8 mouse cellular contexts compared by ENCODE assay signal in the genomic region with DNA sequence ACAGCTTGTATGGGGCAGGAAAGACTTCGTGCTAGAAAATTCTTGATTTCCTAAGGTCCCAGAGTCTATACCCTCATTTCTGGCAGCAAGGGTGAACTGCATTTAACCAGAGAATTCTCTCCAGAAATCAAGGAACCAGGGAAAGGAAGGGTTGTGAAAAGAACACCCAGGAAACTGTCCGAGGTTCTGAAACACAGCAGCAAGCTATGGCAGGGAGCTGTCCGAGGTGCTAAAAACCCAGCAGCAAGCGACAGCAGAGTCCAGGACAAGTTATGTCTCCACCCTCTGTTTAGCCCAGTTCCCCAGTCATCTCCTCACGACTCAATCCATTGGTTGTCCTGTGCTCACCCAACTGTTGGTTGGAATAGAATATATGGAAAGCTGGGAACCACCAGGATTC.
DNase-seq lines count a peak whose midpoint lies in the region; ATAC-seq and TF ChIP-seq lines count a peak whose summit lies in the region.

No protein-coding gene starts in this region.

- no peak for TF ChIP-seq POLR2A in brain, embryonic 14.5 days (IDR thresholded peaks at IDR 0.05; ENCODE audit: borderline replicate concordance, extremely low read depth, insufficient read depth, insufficient read length, poor library complexity, severe bottlenecking)

- TF ChIP-seq CTCF in intestine, postnatal 0 days (IDR thresholded peaks at IDR 0.05; ENCODE audit: low read depth): no peak
- TF ChIP-seq CTCF in brain, embryonic 14.5 days (IDR thresholded peaks at IDR 0.05; ENCODE audit: borderline replicate concordance, extremely low read depth, insufficient read depth, insufficient read length): no peak
- TF ChIP-seq CTCF in hindbrain, postnatal 0 days (IDR thresholded peaks at IDR 0.05; ENCODE audit: low read depth): no peak

- DNase-seq in intestine, embryonic 14.5 days (ENCODE audit: low spot score): peak; percentile 95
- peak; percentile 79 for DNase-seq in ES-E14 (ENCODE audit: low read depth, low spot score)
- peak; percentile 77 for DNase-seq in brain, embryonic 14.5 days (ENCODE audit: low read depth)
- peak; percentile 76 for DNase-seq in hindbrain, postnatal 0 days (ENCODE audit: low spot score)
- peak; percentile 84 for DNase-seq in lung, postnatal 14 days
- peak; percentile 76 for DNase-seq in thymus, postnatal 4 days

- no peaks in the 10 kb centered on the region for H3K9me3 ChIP-seq in intestine, embryonic 14.5 days (ENCODE audit: control insufficient read depth, low read length)
- H3K9me3 ChIP-seq in intestine, postnatal 0 days (ENCODE audit: control insufficient read depth): no peaks in the 10 kb centered on the region
- no peaks in the 10 kb centered on the region for H3K9me3 ChIP-seq in ES-E14 (ENCODE audit: control insufficient read depth, insufficient read depth, low read depth, low read length)
- no peaks in the 10 kb centered on the region for H3K9me3 ChIP-seq in hindbrain, postnatal 0 days (ENCODE audit: low read length)

- no peak overlapping the region for H3K4me3 ChIP-seq in intestine, embryonic 14.5 days (ENCODE audit: low read depth, low read length)
- H3K4me3 ChIP-seq in intestine, postnatal 0 days (ENCODE audit: low read depth, low read length): no peak overlapping the region
- no peak overlapping the region for H3K4me3 ChIP-seq in ES-E14 (ENCODE audit: insufficient read depth in 1 of 2, low read depth in 1 of 2, low read length in 2 of 2, poor library complexity in 1 of 2, severe bottlenecking in 1 of 2)
- no peak overlapping the region for H3K4me3 ChIP-seq in hindbrain, postnatal 0 days (ENCODE audit: low read length)

- H3K9ac ChIP-seq in intestine, embryonic 14.5 days (ENCODE audit: low read length): no peak overlapping the region
- H3K9ac ChIP-seq in intestine, postnatal 0 days (ENCODE audit: low read depth, low read length): no peak overlapping the region
- no peak overlapping the region for H3K9ac ChIP-seq in ES-E14 (ENCODE audit: insufficient read depth, low read depth, low read length, poor library complexity, severe bottlenecking)
- no peak overlapping the region for H3K9ac ChIP-seq in hindbrain, postnatal 0 days (replicated peaks; ENCODE audit: low read length)

- no peaks in the 10 kb centered on the region for H3K27me3 ChIP-seq in intestine, embryonic 14.5 days (replicated peaks; ENCODE audit: control insufficient read depth, insufficient read depth, low read length)
- H3K27me3 ChIP-seq in intestine, postnatal 0 days (replicated peaks; ENCODE audit: control insufficient read depth, insufficient read depth, low read length): no peaks in the 10 kb centered on the region
- no peaks in the 10 kb centered on the region for H3K27me3 ChIP-seq in hindbrain, postnatal 0 days (ENCODE audit: insufficient read depth, low read length)

- no peak overlapping the region for H3K4me2 ChIP-seq in intestine, embryonic 14.5 days (ENCODE audit: low read length)
- no peak overlapping the region for H3K4me2 ChIP-seq in intestine, postnatal 0 days (replicated peaks; ENCODE audit: low read depth)
- H3K4me2 ChIP-seq in hindbrain, postnatal 0 days (ENCODE audit: low read depth, low read length): no peak overlapping the region

- ATAC-seq in intestine, embryonic 14.5 days (replicated peaks; ENCODE audit: low FRiP score, low TSS enrichment, low read depth): no peak
- no peak for ATAC-seq in intestine, postnatal 0 days
- no peak for ATAC-seq in hindbrain, postnatal 0 days
- ATAC-seq in erythroid progenitor cell, adult 5-6 weeks (replicated peaks; ENCODE audit: low FRiP score, poor library complexity, severe bottlenecking): no peak

- WGBS in intestine, embryonic 14.5 days: 5% methylated on average over 5 of the region's 5 CpGs
- WGBS in intestine, postnatal 0 days: 8% methylated on average over 5 of the region's 5 CpGs
- WGBS in hindbrain, postnatal 0 days: 26% methylated on average over 5 of the region's 5 CpGs

- no peaks in the 10 kb centered on the region for H3K36me3 ChIP-seq in intestine, embryonic 14.5 days (ENCODE audit: control insufficient read depth, insufficient read depth, low read length)
- H3K36me3 ChIP-seq in intestine, postnatal 0 days (ENCODE audit: control insufficient read depth, insufficient read depth): no peaks in the 10 kb centered on the region
- no peaks in the 10 kb centered on the region for H3K36me3 ChIP-seq in ES-E14 (ENCODE audit: control insufficient read depth, insufficient read depth, low read length, poor library complexity, severe bottlenecking)
- no peaks in the 10 kb centered on the region for H3K36me3 ChIP-seq in hindbrain, postnatal 0 days (ENCODE audit: insufficient read depth, low read length)

- in situ Hi-C loops in ES-E14 (cut with MboI; ENCODE audit: low sequenced_read_pairs in 2 of 2, unreplicated experiment in 2 of 2): no loop called here

- no peaks in the 10 kb centered on the region for H3K4me1 ChIP-seq in intestine, embryonic 14.5 days (replicated peaks; ENCODE audit: control insufficient read depth, insufficient read depth, low read length)
- no peaks in the 10 kb centered on the region for H3K4me1 ChIP-seq in intestine, postnatal 0 days (replicated peaks; ENCODE audit: control insufficient read depth, insufficient read depth, low read length)
- no peaks in the 10 kb centered on the region; a peak in 1 of 4 replicates for H3K4me1 ChIP-seq in ES-E14 (ENCODE audit: control insufficient read depth in 2 of 2, insufficient read depth in 2 of 2, low read length in 2 of 2, poor library complexity in 1 of 2)
- H3K4me1 ChIP-seq in hindbrain, postnatal 0 days (ENCODE audit: insufficient read depth, low read length): no peaks in the 10 kb centered on the region

- H3K27ac ChIP-seq in intestine, embryonic 14.5 days (ENCODE audit: low read depth): no peak overlapping the region
- no peak overlapping the region for H3K27ac ChIP-seq in intestine, postnatal 0 days (ENCODE audit: low read depth, low read length)
- H3K27ac ChIP-seq in ES-E14 (ENCODE audit: insufficient read depth, low read depth, low read length, poor library complexity, severe bottlenecking): no peak overlapping the region
- H3K27ac ChIP-seq in hindbrain, postnatal 0 days: no peak overlapping the region

TF ChIP-seq in ES-E14, 5 proteins besides CTCF, POLR2A, EP300 and RAD21:
- TF ChIP-seq MAFK (IDR thresholded peaks at IDR 0.05; ENCODE audit: insufficient read depth, low read depth, low read length) (no peak), ZC3H11A (IDR thresholded peaks at IDR 0.05; ENCODE audit: borderline replicate concordance, low read depth, low read length) (no peak), CHD2 (IDR thresholded peaks at IDR 0.05; ENCODE audit: low read depth, low read length) (no peak), HCFC1 (IDR thresholded peaks at IDR 0.05; ENCODE audit: borderline replicate concordance, insufficient read depth, low read length) (no peak), ZNF384 (IDR thresholded peaks at IDR 0.05; ENCODE audit: low read depth, low read length) (no peak)
